20 mouse cellular contexts compared by ENCODE assay signal in the genomic region with DNA sequence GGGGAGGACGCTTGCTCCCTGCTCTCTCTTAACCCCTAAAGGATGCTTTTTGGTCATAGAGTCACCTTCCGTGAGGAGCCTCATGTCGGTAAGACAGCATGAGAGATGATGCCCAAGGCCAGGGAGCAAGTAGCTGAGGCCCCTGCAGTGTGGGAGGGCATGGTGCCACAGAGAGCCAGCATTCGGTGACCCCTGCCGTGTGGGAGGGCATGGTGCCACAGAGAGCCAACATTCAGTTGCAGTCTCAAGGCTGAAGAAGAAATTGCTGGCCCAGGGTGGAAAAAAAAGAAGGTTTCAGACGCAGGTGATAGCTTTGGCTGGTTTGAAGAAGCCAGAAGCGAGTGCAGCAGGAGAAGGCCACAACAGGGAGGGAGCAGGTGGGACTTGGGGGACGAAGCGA.
"Had no signal": no experiment of that assay in that cellular context is flagged by ENCODE, and none has a peak within 500 bp of the region (broad histone marks: within the 10 kb centered on the region; RNA-seq: fewer than 3 reads in every experiment).

No protein-coding gene starts in this region.

- H3K4me2 ChIP-seq: limb, embryonic 13.5 days; liver, embryonic 12.5 days; liver, embryonic 15.5 days; lung, embryonic 15.5 days; midbrain, embryonic 12.5 days; neural tube, embryonic 13.5 days had no signal

- H3K36me3 ChIP-seq: limb, embryonic 10.5 days; limb, embryonic 13.5 days; liver, embryonic 12.5 days; liver, embryonic 15.5 days; lung, embryonic 15.5 days; midbrain, embryonic 12.5 days; neural tube, embryonic 13.5 days had no signal

- H3K27ac ChIP-seq: limb, embryonic 10.5 days; limb, embryonic 13.5 days; liver, embryonic 12.5 days; liver, embryonic 15.5 days; midbrain, embryonic 12.5 days; neural tube, embryonic 13.5 days had no signal

- H3K9me3 ChIP-seq: limb, embryonic 10.5 days; limb, embryonic 13.5 days; liver, embryonic 12.5 days; liver, embryonic 15.5 days; lung, embryonic 15.5 days; midbrain, embryonic 12.5 days; neural tube, embryonic 13.5 days had no signal

- H3K4me3 ChIP-seq: limb, embryonic 10.5 days; limb, embryonic 13.5 days; liver, embryonic 12.5 days; liver, embryonic 15.5 days; lung, embryonic 15.5 days; midbrain, embryonic 12.5 days; myocyte; neural tube, embryonic 13.5 days had no signal

- H3K27me3 ChIP-seq: limb, embryonic 13.5 days; liver, embryonic 12.5 days; liver, embryonic 15.5 days; lung, embryonic 15.5 days; midbrain, embryonic 12.5 days; neural tube, embryonic 13.5 days had no signal

- H3K9ac ChIP-seq: limb, embryonic 13.5 days; liver, embryonic 12.5 days; liver, embryonic 15.5 days; lung, embryonic 15.5 days; midbrain, embryonic 12.5 days; neural tube, embryonic 13.5 days had no signal

- DNase-seq: kidney, adult 18-20 months; kidney, adult 9 months; kidney, postnatal 14 days; kidney, postnatal 4 days; layer of hippocampus, adult 9-11 months; layer of hippocampus, postnatal 36 days; liver; lung, adult 18-20 months; lung, postnatal 10 days; lung, postnatal 36 days had no signal

- H3K4me1 ChIP-seq: limb, embryonic 13.5 days; liver, embryonic 12.5 days; liver, embryonic 15.5 days; midbrain, embryonic 12.5 days had no signal

- ATAC-seq: intestine, embryonic 16.5 days; liver, embryonic 12.5 days; midbrain, embryonic 16.5 days had no signal
